Mouse (Mus musculus): ENCODE results near the gene Nsl1. TPM values are rescaled to one million over a fixed set of nuclear protein-coding genes. Genes with fewer than 3 reads are reported as not detected.
"Not testable (repeated sequence)": the region's sequence is repeated elsewhere in the genome, so short reads cannot be mapped to it uniquely, and the experiment has no call there.

Gene Nsl1
- under 1 TPM; 0.38 to 0.47 TPM for total RNA-seq (2021)
- long read RNA-seq, experiment 1: 0 reads
- long read RNA-seq, experiment 2: 0 reads

DNA sequence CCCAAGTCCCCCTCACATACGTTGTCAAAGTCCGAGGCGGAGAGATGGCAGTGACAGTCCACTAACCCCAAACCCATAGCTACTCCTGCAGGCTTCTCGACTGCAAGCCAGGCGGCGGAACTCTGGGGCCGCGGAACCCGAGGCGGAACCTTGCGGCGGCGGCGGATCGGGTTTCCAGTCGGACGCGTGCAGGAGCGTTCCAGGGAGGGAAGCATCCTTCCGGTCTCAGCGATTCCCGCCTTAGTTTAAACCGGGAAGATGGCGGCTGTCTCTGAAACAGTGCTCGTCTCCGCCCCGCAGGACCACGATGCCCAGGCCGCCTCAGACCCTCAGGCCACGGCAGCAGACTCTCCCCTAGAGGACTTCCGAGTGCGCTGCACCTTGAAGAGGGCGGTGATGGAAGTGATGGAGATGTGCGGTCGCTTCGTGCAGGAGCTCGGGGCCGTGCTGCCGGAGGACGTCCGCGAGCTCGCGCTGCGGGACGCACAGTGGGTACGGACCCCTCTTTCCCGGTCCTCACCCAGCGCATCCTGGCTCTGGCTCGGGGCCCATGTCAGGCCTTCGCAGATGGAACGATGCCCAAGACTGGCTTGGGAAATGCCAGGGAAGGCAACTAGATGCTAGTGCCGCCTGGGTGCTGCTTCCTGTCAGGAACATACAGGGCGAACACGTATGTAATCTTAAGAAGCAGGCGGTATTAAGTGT is at the start of gene Nsl1, which contains the start of gene Tatdn3:
Nsl1 (plus strand) TSS at position 232 of the 705 bp plus-strand sequence.
Tatdn3 (minus strand) TSS at position 152 of the 705 bp plus-strand sequence.
- intact Hi-C loops (cut with DNase I): loop anchor here (2.0 kb wide), 1 partner anchor 36 kb away; the partner anchor contains the start of gene Flvcr1
- peak within 1 kb of the TSS; percentile 84 for H3K4me3 ChIP-seq
- TF ChIP-seq CTCF (IDR thresholded peaks at IDR 0.05): peak; percentile 30
- DNase-seq (ENCODE audit: extremely low spot score in 1 of 2, low spot score in 2 of 2): peak; percentile 91 to 98
- peak within 1 kb of the TSS; percentile 90 for H3K27ac ChIP-seq

DNA sequence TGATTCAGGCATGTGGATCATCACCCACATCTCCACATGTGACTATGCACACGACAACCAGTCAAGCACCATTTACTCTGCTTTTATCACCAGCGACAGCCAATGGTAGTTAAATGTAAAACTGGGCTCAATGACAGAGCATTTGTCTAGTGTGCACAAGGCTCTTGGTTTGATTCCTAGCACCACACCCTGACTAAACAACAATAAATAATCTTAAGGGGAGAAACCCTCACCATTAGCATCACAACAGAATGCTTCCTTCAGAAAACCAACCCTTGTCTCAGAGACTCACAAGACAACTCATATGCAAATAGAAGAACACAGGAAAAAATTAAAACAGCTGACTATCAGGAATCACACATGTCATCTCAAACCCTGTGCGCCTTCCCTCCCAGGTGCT is 48.5 kb upstream of the Nsl1 start:
- no peak overlapping the region for H3K4me3 ChIP-seq
- TF ChIP-seq CTCF (IDR thresholded peaks at IDR 0.05): no peak
- no peak for DNase-seq (ENCODE audit: extremely low spot score in 1 of 2, low spot score in 2 of 2)
- intact Hi-C loops (cut with DNase I): no loop called here
- H3K27ac ChIP-seq: no peak overlapping the region

DNA sequence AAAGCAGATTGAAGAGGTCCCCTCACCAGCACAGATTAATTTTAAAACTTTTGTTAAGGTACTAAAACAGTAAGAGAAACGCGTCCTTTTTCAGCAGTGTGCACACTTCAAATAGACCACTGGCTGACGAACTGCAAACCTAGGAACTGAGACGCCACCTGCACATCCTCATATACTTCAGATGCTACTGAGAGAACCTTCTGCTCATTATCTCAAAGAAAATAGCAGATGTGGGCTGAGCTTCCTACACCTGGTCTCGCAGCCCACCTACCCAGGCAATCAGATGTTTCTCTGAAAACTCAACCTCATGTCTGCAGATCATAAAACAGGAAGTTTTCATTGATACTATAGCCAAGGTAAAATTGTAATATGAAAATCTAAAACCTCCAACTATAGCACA is 43.0 kb upstream of the Nsl1 start:
- Histone ChIP-seq H3K4me3 (no peak overlapping the region), H3K27ac (no peak overlapping the region)
- no peak for DNase-seq (ENCODE audit: extremely low spot score in 1 of 2, low spot score in 2 of 2)
- TF ChIP-seq CTCF (IDR thresholded peaks at IDR 0.05): no peak
- intact Hi-C loops (cut with DNase I): loop anchor here (5.0 kb wide), 1 partner anchor 78 kb away; no protein-coding TSS in a partner anchor

DNA sequence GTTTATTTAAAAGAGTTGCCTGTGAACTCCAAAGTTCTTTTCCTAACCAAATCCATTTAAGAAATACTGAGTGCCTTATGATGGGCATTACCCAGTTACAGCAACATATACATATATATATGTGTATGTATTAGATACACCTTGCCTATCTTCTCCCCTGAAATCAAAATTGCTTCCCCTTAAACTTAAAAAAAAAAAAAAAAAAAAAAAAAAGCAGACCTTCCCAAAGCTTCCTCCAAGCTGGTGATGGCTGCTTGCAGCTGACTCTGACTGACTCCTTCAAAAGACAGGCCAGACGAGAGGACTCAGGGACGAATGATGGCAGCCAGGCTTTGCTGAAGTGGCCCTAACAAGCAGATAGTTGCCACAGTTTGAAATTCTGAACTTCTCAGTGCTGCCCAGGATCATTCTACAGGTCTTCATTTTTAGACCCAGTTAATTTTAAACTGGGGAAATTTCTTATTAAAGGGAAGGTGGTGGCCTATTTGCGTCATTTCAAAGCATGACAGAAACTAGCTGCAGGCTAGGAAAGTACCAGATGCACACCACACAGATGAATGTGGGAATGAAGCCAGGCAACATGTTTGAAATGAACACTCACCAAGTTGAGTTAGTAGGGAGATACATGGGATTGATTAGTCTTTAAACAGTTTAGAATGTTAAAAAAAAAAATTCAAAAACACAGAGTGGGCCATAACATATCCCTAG is 42.4 kb upstream of the Nsl1 start:
- intact Hi-C loops (cut with DNase I): loop anchor here (5.0 kb wide), 1 partner anchor 78 kb away; no protein-coding TSS in a partner anchor
- no peak for TF ChIP-seq CTCF (IDR thresholded peaks at IDR 0.05)
- H3K27ac ChIP-seq: no peak overlapping the region
- H3K4me3 ChIP-seq: no peak overlapping the region
- no peak for DNase-seq (ENCODE audit: extremely low spot score in 1 of 2, low spot score in 2 of 2)

DNA sequence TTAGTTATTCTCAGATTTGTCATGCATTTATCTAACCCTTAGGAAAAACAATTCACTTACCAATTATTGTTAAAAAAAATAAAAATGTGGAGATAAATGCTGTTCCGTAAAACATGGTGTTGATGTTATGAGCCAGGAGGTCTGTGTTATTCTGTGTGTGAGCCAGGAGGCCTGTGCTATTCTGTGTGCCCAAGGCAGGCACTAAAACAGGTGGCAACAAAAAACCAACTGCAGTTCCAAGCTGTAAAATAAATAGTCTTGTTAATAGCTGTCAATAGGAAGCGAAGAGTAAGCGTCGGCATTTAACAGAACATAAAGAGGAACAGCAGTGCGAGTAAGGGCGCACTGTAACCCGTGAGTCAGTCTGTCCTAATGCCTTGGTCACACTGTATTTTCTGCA is 41.8 kb upstream of the Nsl1 start:
- intact Hi-C loops (cut with DNase I): loop anchor here (5.0 kb wide), 1 partner anchor 79 kb away; no protein-coding TSS in a partner anchor
- no peak for DNase-seq (ENCODE audit: extremely low spot score in 1 of 2, low spot score in 2 of 2)
- Histone ChIP-seq H3K27ac (no peak overlapping the region), H3K4me3 (no peak overlapping the region)
- TF ChIP-seq CTCF (IDR thresholded peaks at IDR 0.05): no peak

DNA sequence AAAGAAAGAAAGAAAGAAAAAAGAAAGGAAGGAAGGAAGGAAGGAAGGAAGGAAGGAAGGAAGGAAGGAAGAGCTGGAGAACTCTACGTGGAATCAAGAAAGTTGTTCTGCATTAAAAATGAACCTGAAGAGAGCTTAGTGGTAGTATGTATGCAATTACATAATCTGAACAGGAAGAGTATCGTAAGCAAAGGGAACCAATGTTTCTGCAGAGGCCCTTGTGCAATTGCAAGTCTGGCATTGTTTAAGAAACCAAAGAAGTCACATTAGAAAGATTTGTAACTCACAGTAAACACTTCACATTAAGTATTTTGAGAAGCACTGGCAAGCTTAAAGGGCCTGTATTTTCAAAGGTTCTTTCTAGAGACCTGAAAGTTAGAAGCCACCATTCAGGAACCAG is 39.7 kb upstream of the Nsl1 start:
- intact Hi-C loops (cut with DNase I): loop anchor here (5.0 kb wide), 1 partner anchor 81 kb away; no protein-coding TSS in a partner anchor
- no peak overlapping the region for H3K27ac ChIP-seq
- TF ChIP-seq CTCF (IDR thresholded peaks at IDR 0.05): no peak
- no peak overlapping the region for H3K4me3 ChIP-seq
- DNase-seq (ENCODE audit: extremely low spot score in 1 of 2, low spot score in 2 of 2): no peak

DNA sequence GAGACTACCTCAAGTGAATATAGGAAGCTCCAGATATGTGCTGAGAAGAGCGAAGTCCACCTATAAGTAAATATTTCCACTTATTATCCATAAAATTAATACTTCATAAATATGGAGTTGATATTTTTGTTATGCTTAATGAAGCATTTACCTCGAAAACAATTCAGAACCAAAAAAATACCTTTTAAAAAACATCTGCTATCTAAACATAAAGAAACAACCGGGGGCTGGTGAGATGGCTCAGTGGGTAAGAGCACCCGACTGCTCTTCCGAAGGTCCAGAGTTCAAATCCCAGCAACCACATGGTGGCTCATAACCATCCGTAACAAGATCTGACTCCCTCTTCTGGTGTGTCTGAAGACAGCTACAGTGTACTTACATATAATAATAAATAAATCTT is 39.0 kb upstream of the Nsl1 start:
- not testable (repeated sequence) for H3K27ac ChIP-seq; DNase-seq (ENCODE audit: extremely low spot score in 1 of 2, low spot score in 2 of 2); H3K4me3 ChIP-seq
- intact Hi-C loops (cut with DNase I): loop anchor here (5.0 kb wide), 1 partner anchor 82 kb away; no protein-coding TSS in a partner anchor

DNA sequence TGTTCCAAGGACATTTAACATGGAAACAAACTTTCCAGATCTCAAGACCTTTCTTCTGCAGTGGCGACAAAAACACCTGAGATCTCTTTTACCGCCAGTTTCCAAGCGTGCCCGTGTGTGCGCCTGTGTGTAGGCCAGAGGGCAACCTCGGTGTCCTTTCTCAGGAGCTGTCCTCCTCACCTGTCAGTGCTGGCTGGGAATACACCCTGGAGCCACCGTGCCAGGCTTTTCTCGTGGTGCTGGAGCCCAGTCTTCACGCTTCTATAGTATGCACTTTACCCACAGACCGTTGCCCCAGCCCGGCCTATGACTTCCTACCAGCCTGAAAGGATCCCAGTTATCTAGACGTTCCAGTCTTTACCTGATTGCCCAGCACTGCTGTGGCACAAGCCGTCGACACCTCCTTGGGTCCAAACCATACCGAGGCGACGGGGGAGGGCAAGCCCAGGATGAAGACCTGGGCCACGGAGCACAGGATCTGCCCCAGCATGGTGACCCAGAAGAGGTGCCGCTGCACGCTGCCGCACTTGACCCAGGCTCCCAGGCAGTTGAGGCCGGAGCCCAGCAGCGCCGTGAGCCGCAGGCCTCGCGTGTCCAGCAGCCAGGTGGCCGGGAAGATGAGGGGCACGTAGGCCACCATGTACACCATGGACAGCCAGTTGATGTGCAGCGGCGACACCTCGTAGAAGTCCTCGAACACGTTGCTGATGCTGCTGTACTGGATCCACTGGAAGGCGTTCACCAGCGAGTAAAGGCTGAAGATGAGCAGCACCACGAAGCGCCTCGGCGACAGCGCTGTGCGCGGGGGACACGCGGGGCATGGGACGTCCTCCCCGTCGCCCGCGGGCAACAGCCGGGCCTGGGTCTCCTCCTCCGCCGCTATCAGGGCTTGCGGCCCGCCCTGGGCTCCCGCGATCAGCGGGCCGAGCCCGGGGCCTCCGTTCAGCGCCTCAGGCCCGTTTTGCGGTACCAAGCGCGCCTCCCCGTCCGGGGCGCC is 37.5 kb upstream of the Nsl1 start:
- H3K27ac ChIP-seq: peak overlapping the region; percentile 87
- no peak for TF ChIP-seq CTCF (IDR thresholded peaks at IDR 0.05)
- intact Hi-C loops (cut with DNase I): loop anchor here (2.0 to 5.0 kb wide), 2 partner anchors 37 to 692 kb away; partner anchors contain the start of genes Lpgat1, Nsl1 and Tatdn3
- peak in 1 of 2 experiments; percentile 36 for DNase-seq (ENCODE audit: extremely low spot score in 1 of 2, low spot score in 2 of 2)
- H3K4me3 ChIP-seq: peak overlapping the region; percentile 76

DNA sequence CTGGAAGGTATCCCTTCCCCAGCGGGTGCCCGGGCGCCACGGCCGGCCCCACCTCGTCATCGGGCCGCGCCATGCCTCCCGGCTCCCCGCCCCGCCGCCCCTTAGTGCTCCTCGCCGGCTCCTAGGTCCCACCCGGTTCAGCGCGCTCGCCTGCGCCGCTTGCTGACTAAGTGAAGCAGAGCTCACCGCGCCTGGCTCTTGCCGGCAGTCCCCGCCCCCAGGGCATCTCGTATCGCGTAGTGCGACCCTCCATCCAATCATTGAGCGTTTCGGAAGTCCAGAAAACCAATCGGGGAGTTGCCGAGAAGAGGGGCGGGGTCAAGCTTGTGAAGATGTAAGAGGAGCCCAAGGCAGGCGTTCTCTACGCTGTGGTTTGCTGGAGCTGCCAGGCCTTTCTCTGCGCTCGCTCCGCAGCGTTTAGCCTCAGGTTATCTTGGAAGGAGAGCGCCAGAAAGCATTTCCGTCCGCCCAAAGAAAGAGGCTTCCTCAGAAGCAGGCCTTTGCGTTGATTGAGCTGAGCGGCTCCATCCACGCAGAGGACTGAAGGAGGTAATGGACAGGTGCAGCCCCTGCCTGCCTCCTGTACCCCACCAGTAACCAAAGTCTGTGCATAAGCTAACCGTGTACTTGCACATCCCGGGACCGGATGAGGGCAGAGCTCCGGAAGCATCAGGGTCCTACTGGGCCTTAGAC is 36.6 kb upstream of the Nsl1 start, which contains the start of gene Flvcr1:
Flvcr1 (minus strand) TSS at position 138 of the 693 bp plus-strand sequence.
- Histone ChIP-seq H3K4me3 (peak within 1 kb of the TSS; percentile 76), H3K27ac (peak within 1 kb of the TSS; percentile 94)
- DNase-seq (ENCODE audit: extremely low spot score in 1 of 2, low spot score in 2 of 2): peak; percentile 97 to 99
- no peak; the same call in none of the 2 replicates for TF ChIP-seq CTCF (IDR thresholded peaks at IDR 0.05)
- intact Hi-C loops (cut with DNase I): loop anchor here (2.0 to 5.0 kb wide), 2 partner anchors 37 to 691 kb away; partner anchors contain the start of genes Lpgat1, Nsl1 and Tatdn3

DNA sequence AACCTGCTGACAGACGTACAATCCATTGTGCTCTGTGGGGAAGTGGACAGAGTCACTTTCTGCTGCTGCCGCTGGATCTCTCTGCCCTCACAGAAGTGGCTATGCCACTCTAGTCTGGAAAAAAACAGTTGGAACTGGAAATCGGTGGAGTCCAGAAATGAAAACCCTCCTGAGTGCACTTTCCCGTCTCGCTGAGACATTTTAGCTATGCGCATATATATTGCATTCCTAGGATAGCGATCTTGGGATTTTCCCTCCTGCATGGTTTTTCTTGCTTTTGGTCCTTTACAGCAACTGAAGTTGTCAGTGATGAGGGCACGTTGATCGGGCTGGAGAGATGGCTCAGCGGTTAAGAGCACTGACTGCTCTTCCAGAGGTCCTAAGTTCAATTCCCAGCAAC is 32.6 kb upstream of the Nsl1 start:
- intact Hi-C loops (cut with DNase I): no loop called here
- DNase-seq (ENCODE audit: extremely low spot score in 1 of 2, low spot score in 2 of 2): no peak
- no peak overlapping the region for H3K4me3 ChIP-seq
- TF ChIP-seq CTCF (IDR thresholded peaks at IDR 0.05): no peak
- H3K27ac ChIP-seq: no peak overlapping the region

DNA sequence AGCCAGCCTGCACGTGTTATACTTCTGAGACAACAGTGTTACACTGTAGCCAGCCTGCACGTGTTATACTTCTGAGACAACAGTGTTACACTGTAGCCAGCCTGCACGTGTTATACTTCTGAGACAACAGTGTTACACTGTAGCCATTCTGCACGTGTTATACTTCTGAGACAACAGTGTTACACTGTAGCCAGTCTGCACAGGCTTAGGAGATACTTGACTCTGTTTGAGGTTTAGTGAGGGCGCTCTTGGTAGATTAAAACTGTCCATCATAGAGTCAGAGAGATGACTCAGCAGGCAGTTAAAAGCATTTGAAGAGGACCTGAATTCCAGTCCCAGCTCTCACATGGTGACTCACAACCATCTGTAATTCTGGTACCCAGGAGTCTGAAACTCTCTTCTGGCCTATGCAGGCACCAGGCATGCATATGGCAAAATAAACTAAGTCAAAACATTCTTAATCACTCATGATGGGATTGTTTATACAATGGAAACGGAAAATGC is 31.8 kb upstream of the Nsl1 start:
- not testable (repeated sequence) for DNase-seq (ENCODE audit: extremely low spot score in 1 of 2, low spot score in 2 of 2)

More for the DNA sequence above, 31.8 kb upstream of the Nsl1 start:
- H3K4me3 ChIP-seq; H3K27ac ChIP-seq; intact Hi-C loops (cut with DNase I): not testable (repeated sequence)
